ENCODE assay signal across 11 mouse cellular contexts in genomic region chr8:123415967-123416943, GRCm38 (mm10). TPM values are rescaled to one million over a fixed set of nuclear protein-coding genes. Genes with fewer than 3 reads are reported as not detected.
DNase-seq lines count a peak whose midpoint lies in the region; ATAC-seq and TF ChIP-seq lines count a peak whose summit lies in the region.
"Had no signal": no experiment of that assay in that cellular context is flagged by ENCODE, and none has a peak within 500 bp of the region (broad histone marks: within the 10 kb centered on the region; RNA-seq: fewer than 3 reads in every experiment).

No protein-coding gene starts in this region.

- H3K36me3 ChIP-seq in ES-Bruce4 (ENCODE audit: control insufficient read depth, insufficient read depth, low read length, poor library complexity, severe bottlenecking): peaks cover 5% of the 10 kb centered on the region; the same call in 1 of the 2 replicates
- H3K36me3 ChIP-seq in hindbrain, embryonic 13.5 days: peaks cover 36% of the 10 kb centered on the region
- H3K36me3 ChIP-seq in midbrain, embryonic 15.5 days (replicated peaks): peaks cover 33% of the 10 kb centered on the region
- H3K36me3 ChIP-seq: embryonic facial prominence, embryonic 12.5 days; limb, embryonic 15.5 days had no signal

- H3K4me1 ChIP-seq in ES-Bruce4 (ENCODE audit: control insufficient read depth, insufficient read depth, low read length): peaks cover 7% of the 10 kb centered on the region
- peaks cover 52% of the 10 kb centered on the region for H3K4me1 ChIP-seq in hindbrain, embryonic 13.5 days (replicated peaks)
- peaks cover 31% of the 10 kb centered on the region for H3K4me1 ChIP-seq in midbrain, embryonic 15.5 days

- H3K9ac ChIP-seq in ES-Bruce4 (ENCODE audit: low read depth, poor library complexity, severe bottlenecking): no peak overlapping the region
- 0 out of 2 replicates have a peak overlapping the region, but pooled peaks have one; percentile 13 for H3K9ac ChIP-seq in hindbrain, embryonic 13.5 days
- 0 out of 2 replicates have a peak overlapping the region, but pooled peaks have one; percentile 10 for H3K9ac ChIP-seq in midbrain, embryonic 15.5 days
- H3K9ac ChIP-seq: embryonic facial prominence, embryonic 12.5 days; limb, embryonic 15.5 days had no signal

- H3K9me3 ChIP-seq in ES-Bruce4 (replicated peaks; ENCODE audit: control insufficient read depth, insufficient read depth, low read length, poor library complexity, severe bottlenecking): no peaks in the 10 kb centered on the region
- H3K9me3 ChIP-seq in hindbrain, embryonic 13.5 days: no peaks in the 10 kb centered on the region
- no peaks in the 10 kb centered on the region for H3K9me3 ChIP-seq in midbrain, embryonic 15.5 days
- H3K9me3 ChIP-seq: embryonic facial prominence, embryonic 12.5 days; limb, embryonic 15.5 days had no signal

- no peak for TF ChIP-seq EP300 in ES-Bruce4 (IDR thresholded peaks at IDR 0.05; ENCODE audit: insufficient read depth, low read depth, low read length)

- ATAC-seq in hindbrain, embryonic 13.5 days (ENCODE audit: low FRiP score): no peak
- no peak for ATAC-seq in midbrain, embryonic 15.5 days (replicated peaks)
- no peak for ATAC-seq in monocyte, adult 5-6 weeks (replicated peaks; ENCODE audit: insufficient number of reproducible peaks, low FRiP score, low TSS enrichment, poor library complexity, severe bottlenecking)

- TF ChIP-seq CTCF in ES-Bruce4 (IDR thresholded peaks at IDR 0.05; ENCODE audit: low read depth, low read length): peak; percentile 30

- H3K4me3 ChIP-seq in ES-Bruce4 (ENCODE audit: low read depth, low read length): no peak overlapping the region
- H3K4me3 ChIP-seq in hindbrain, embryonic 13.5 days: peak overlapping the region; percentile 88
- H3K4me3 ChIP-seq in midbrain, embryonic 15.5 days: peak overlapping the region; percentile 74
- H3K4me3 ChIP-seq: embryonic facial prominence, embryonic 12.5 days; limb, embryonic 15.5 days had no signal

- 79% methylated on average over 7 of the region's 8 CpGs for WGBS in hindbrain, embryonic 13.5 days
- 84% methylated on average over 8 of the region's 8 CpGs for WGBS in midbrain, embryonic 15.5 days

- TF ChIP-seq POLR2A in ES-Bruce4 (IDR thresholded peaks at IDR 0.05; ENCODE audit: insufficient read depth, low read length): no peak

- no peak overlapping the region for H3K27ac ChIP-seq in ES-Bruce4 (ENCODE audit: insufficient read depth, low read length)
- H3K27ac ChIP-seq in hindbrain, embryonic 13.5 days: no peak overlapping the region
- H3K27ac ChIP-seq in midbrain, embryonic 15.5 days: no peak overlapping the region
- H3K27ac ChIP-seq: embryonic facial prominence, embryonic 12.5 days; limb, embryonic 15.5 days had no signal

- peak overlapping the region; percentile 94 for H3K4me2 ChIP-seq in hindbrain, embryonic 13.5 days
- H3K4me2 ChIP-seq in midbrain, embryonic 15.5 days: peak overlapping the region; percentile 95
- H3K4me2 ChIP-seq: embryonic facial prominence, embryonic 12.5 days; limb, embryonic 15.5 days had no signal

- H3K27me3 ChIP-seq in ES-Bruce4 (ENCODE audit: control insufficient read depth, insufficient read depth, low read length, poor library complexity, severe bottlenecking): no peaks in the 10 kb centered on the region
- no peaks in the 10 kb centered on the region for H3K27me3 ChIP-seq in hindbrain, embryonic 13.5 days
- no peaks in the 10 kb centered on the region for H3K27me3 ChIP-seq in midbrain, embryonic 15.5 days (replicated peaks)

- DNase-seq in heart, adult 11 months: peak; percentile 81
- DNase-seq in heart, adult 18-20 months: no peak
- DNase-seq in adrenal gland, postnatal 14 days: no peak
- no peak for DNase-seq in cerebellum, adult 9-10 months

RNA-seq across cellular contexts. Expression of gene Tubb3, which starts 5.0 kb away (rescaled TPM):
- under 1 TPM; 0.22 to 0.26 TPM for total RNA-seq in heart, adult 18-20 months (2021)
- polyA plus RNA-seq in ES-Bruce4 (2011; ENCODE audit: insufficient read depth, insufficient read length, low read depth, missing spikeins): 19.6 and 20.1 TPM in 2 replicates
- 1,817 and 1,895 TPM in 2 replicates for polyA plus RNA-seq in hindbrain, embryonic 13.5 days (2015; fragmentation: Nextera tagmentation; extraction: Ambion mirVana)
- polyA plus RNA-seq in midbrain, embryonic 15.5 days (2015; fragmentation: Nextera tagmentation; extraction: Ambion mirVana): 2,127 and 2,170 TPM in 2 replicates
- 7.3 and 32.4 TPM in 2 replicates for total RNA-seq in adrenal gland, postnatal 14 days (2021)
- 0.29 to 0.96 TPM (median 0.76 TPM) in 3 replicates for total RNA-seq in monocyte, adult 5-6 weeks (2017)

RNA-seq across cellular contexts. Expression of gene Def8, which starts 7.1 kb away (rescaled TPM):
- 10 to 100 TPM; 64.5 to 64.6 TPM for total RNA-seq in heart, adult 18-20 months (2021)
- 76.6 and 81.6 TPM in 2 replicates for polyA plus RNA-seq in ES-Bruce4 (2011; ENCODE audit: insufficient read depth, insufficient read length, low read depth, missing spikeins)
- polyA plus RNA-seq in hindbrain, embryonic 13.5 days (2015; fragmentation: Nextera tagmentation; extraction: Ambion mirVana): 42.2 and 44.3 TPM in 2 replicates
- 48.4 and 49.8 TPM in 2 replicates for polyA plus RNA-seq in midbrain, embryonic 15.5 days (2015; fragmentation: Nextera tagmentation; extraction: Ambion mirVana)
- 26.7 and 28.5 TPM in 2 replicates for total RNA-seq in adrenal gland, postnatal 14 days (2021)
- total RNA-seq in monocyte, adult 5-6 weeks (2017): 9.1 to 9.7 TPM (median 9.4 TPM) in 3 replicates

RNA-seq across cellular contexts. Expression of gene Mc1r, which starts 9.3 kb away (rescaled TPM):
- not detected for total RNA-seq in heart, adult 18-20 months (2021)
- polyA plus RNA-seq in ES-Bruce4 (2011; ENCODE audit: insufficient read depth, insufficient read length, low read depth, missing spikeins): not detected in 2 replicates
- 0.17 TPM in 2 replicates for polyA plus RNA-seq in hindbrain, embryonic 13.5 days (2015; fragmentation: Nextera tagmentation; extraction: Ambion mirVana)
- 0.10 and 0.17 TPM in 2 replicates for polyA plus RNA-seq in midbrain, embryonic 15.5 days (2015; fragmentation: Nextera tagmentation; extraction: Ambion mirVana)
- not detected in 2 replicates for total RNA-seq in adrenal gland, postnatal 14 days (2021)
- not detected in 3 replicates for total RNA-seq in monocyte, adult 5-6 weeks (2017)
- polyA plus RNA-seq: small intestine, adult 2 months had no signal

RNA-seq across cellular contexts. Expression of gene Tcf25, which starts 42.7 kb away (rescaled TPM):
- 100 to 1,000 TPM; 129 to 152 TPM for total RNA-seq in heart, adult 18-20 months (2021)
- 239 TPM in 2 replicates for polyA plus RNA-seq in ES-Bruce4 (2011; ENCODE audit: insufficient read depth, insufficient read length, low read depth, missing spikeins)
- 273 and 284 TPM in 2 replicates for polyA plus RNA-seq in hindbrain, embryonic 13.5 days (2015; fragmentation: Nextera tagmentation; extraction: Ambion mirVana)
- 324 and 331 TPM in 2 replicates for polyA plus RNA-seq in midbrain, embryonic 15.5 days (2015; fragmentation: Nextera tagmentation; extraction: Ambion mirVana)
- 189 and 198 TPM in 2 replicates for total RNA-seq in adrenal gland, postnatal 14 days (2021)
- 415 to 577 TPM (median 562 TPM) in 3 replicates for total RNA-seq in monocyte, adult 5-6 weeks (2017)
